ENCODE assay signal across 8 mouse cellular contexts in genomic region chr17:46160090-46160662, GRCm38 (mm10). TPM values are rescaled to one million over a fixed set of nuclear protein-coding genes. Genes with fewer than 3 reads are reported as not detected.
DNase-seq lines count a peak whose midpoint lies in the region; ATAC-seq lines count a peak whose summit lies in the region.

No protein-coding gene starts in this region.

- peak overlapping the region; percentile 56 for H3K9ac ChIP-seq in hindbrain, embryonic 13.5 days

- no peaks in the 10 kb centered on the region for H3K27me3 ChIP-seq in hindbrain, embryonic 13.5 days

- peak; percentile 97 for DNase-seq in NIH3T3 (ENCODE audit: low read depth)
- peak; percentile 83 to 87 for DNase-seq in cerebellum, postnatal 14 days
- peak; percentile 79 to 83 for DNase-seq in frontal cortex, postnatal 14 days (ENCODE audit: low spot score in 2 of 2)
- peak; percentile 72 to 81 for DNase-seq in layer of hippocampus, postnatal 25 days (ENCODE audit: extremely low spot score in 1 of 2, low spot score in 1 of 2)
- DNase-seq in lung, postnatal 25 days (ENCODE audit: low spot score), result peak; percentile 96
- DNase-seq in retina, embryonic 14.5 days (ENCODE audit: low spot score), result peak; percentile 88
- DNase-seq in urinary bladder, adult 18-20 months (ENCODE audit: low spot score in 2 of 2), result peak; percentile 87 to 92

- ATAC-seq in hindbrain, embryonic 13.5 days (ENCODE audit: low FRiP score), result peak; percentile 69

- peaks cover 20% of the 10 kb centered on the region for H3K36me3 ChIP-seq in hindbrain, embryonic 13.5 days

- H3K4me2 ChIP-seq in hindbrain, embryonic 13.5 days, result peak overlapping the region; percentile 78

- 0% methylated on average over 16 of the region's 16 CpGs for WGBS in hindbrain, embryonic 13.5 days

- H3K27ac ChIP-seq in hindbrain, embryonic 13.5 days, result peak overlapping the region; percentile 80

- H3K9me3 ChIP-seq in hindbrain, embryonic 13.5 days, result no peaks in the 10 kb centered on the region

- peaks cover 27% of the 10 kb centered on the region for H3K4me1 ChIP-seq in hindbrain, embryonic 13.5 days (replicated peaks)

- H3K4me3 ChIP-seq in hindbrain, embryonic 13.5 days, result peak overlapping the region; percentile 78

RNA-seq across cellular contexts. Expression of gene Gtpbp2, which starts 0.7 kb away (rescaled TPM):
- 44.9 and 47.2 TPM in 2 replicates for polyA plus RNA-seq in hindbrain, embryonic 13.5 days (2015; fragmentation: Nextera tagmentation; extraction: Ambion mirVana)
- total RNA-seq in layer of hippocampus, postnatal 25 days (2021), result 100 to 1,000 TPM in 1 of 2 experiments, 10 to 100 TPM in 1; 91.4 to 124 TPM

RNA-seq across cellular contexts. Expression of gene Mad2l1bp, which starts 6.8 kb away (rescaled TPM):
- 27.5 and 28.4 TPM in 2 replicates for polyA plus RNA-seq in hindbrain, embryonic 13.5 days (2015; fragmentation: Nextera tagmentation; extraction: Ambion mirVana)
- total RNA-seq in layer of hippocampus, postnatal 25 days (2021), result 10 to 100 TPM; 10.7 to 11.0 TPM

RNA-seq across cellular contexts. Expression of gene Rsph9, which starts 16.2 kb away (rescaled TPM):
- 31.6 and 33.8 TPM in 2 replicates for polyA plus RNA-seq in hindbrain, embryonic 13.5 days (2015; fragmentation: Nextera tagmentation; extraction: Ambion mirVana)
- total RNA-seq in layer of hippocampus, postnatal 25 days (2021), result 10 to 100 TPM; 24.6 to 28.4 TPM

RNA-seq across cellular contexts. Expression of gene Polh, which starts 42.3 kb away (rescaled TPM):
- polyA plus RNA-seq in hindbrain, embryonic 13.5 days (2015; fragmentation: Nextera tagmentation; extraction: Ambion mirVana), result 8.7 and 9.0 TPM in 2 replicates
- 1 to 10 TPM; 5.9 to 6.0 TPM for total RNA-seq in layer of hippocampus, postnatal 25 days (2021)

RNA-seq across cellular contexts. Expression of gene Xpo5, which starts 42.4 kb away (rescaled TPM):
- 38.2 and 38.9 TPM in 2 replicates for polyA plus RNA-seq in hindbrain, embryonic 13.5 days (2015; fragmentation: Nextera tagmentation; extraction: Ambion mirVana)
- total RNA-seq in layer of hippocampus, postnatal 25 days (2021), result 10 to 100 TPM; 44.9 to 45.7 TPM

Comparison
In these comparisons a context has a peak if more than half of its experiments do, and no peak if none do; other contexts are left out.
1. Peak in every context shown above with its lines: DNase-seq, ATAC-seq, H3K4me3 ChIP-seq and H3K27ac ChIP-seq.